Mouse (Mus musculus) 416B (cell line): Measurements from ENCODE around the gene Actl7b.

Experiments
- DNase-seq: peaks from one replicate; pipeline ENCODE4 v3.0.0; 2011; ENCODE audit warnings: low read depth

The Actl7b gene

GRCm38 (mm10) chr4:56741041-56741493, at the start of gene Actl7b:
Actl7b (minus strand) TSS chr4:56741443.
- no peak for DNase-seq

GRCm38 (mm10) chr4:56771065-56771464, 29.8 kb upstream of the Actl7b start:
- no peak for DNase-seq

- DNase-seq: no peak
These were observed 27.7 kb upstream of the Actl7b start for GRCm38 (mm10) chr4:56768913-56769312.

- peak; percentile 65 for DNase-seq
These were observed 26.6 kb upstream of the Actl7b start for GRCm38 (mm10) chr4:56767861-56768284.

- peak; percentile 69 for DNase-seq
These were observed 16.4 kb upstream of the Actl7b start for GRCm38 (mm10) chr4:56757693-56758092.

GRCm38 (mm10) chr4:56756966-56757600, 15.8 kb upstream of the Actl7b start:
- DNase-seq: peak; percentile 78

GRCm38 (mm10) chr4:56756021-56756420, 14.8 kb upstream of the Actl7b start:
- no peak for DNase-seq

- no peak for DNase-seq
These were observed 6.2 kb upstream of the Actl7b start for GRCm38 (mm10) chr4:56747456-56747855.

GRCm38 (mm10) chr4:56746345-56746744, 5.1 kb upstream of the Actl7b start:
- DNase-seq: no peak

- no peak for DNase-seq
These were observed 2.3 kb upstream of the Actl7b start, which contains the start of gene Actl7a for GRCm38 (mm10) chr4:56743363-56744195. Actl7a (plus strand) TSS chr4:56743413.

GRCm38 (mm10) chr4:56742698-56743097, 1.5 kb upstream of the Actl7b start:
- DNase-seq: no peak

GRCm38 (mm10) chr4:56740611-56741010, 632 bp downstream of the Actl7b start:
- no peak for DNase-seq

- DNase-seq: no peak
These were observed 1.2 kb downstream of the Actl7b start, which contains the start of gene Gm26657 for GRCm38 (mm10) chr4:56740020-56740485. Gm26657 (plus strand) TSS chr4:56740070.

GRCm38 (mm10) chr4:56725839-56726238, 15.4 kb downstream of the Actl7b start:
- peak; percentile 25 for DNase-seq

GRCm38 (mm10) chr4:56723237-56723636, 18.0 kb downstream of the Actl7b start:
- DNase-seq: no peak

GRCm38 (mm10) chr4:56722346-56722745, 18.9 kb downstream of the Actl7b start:
- no peak for DNase-seq

GRCm38 (mm10) chr4:56721469-56721868, 19.8 kb downstream of the Actl7b start:
- peak; percentile 21 for DNase-seq

- no peak for DNase-seq
These were observed 20.8 kb downstream of the Actl7b start for GRCm38 (mm10) chr4:56720403-56720802.

GRCm38 (mm10) chr4:56719456-56719855, 21.8 kb downstream of the Actl7b start:
- DNase-seq: no peak

- DNase-seq: no peak
These were observed 22.4 kb downstream of the Actl7b start for GRCm38 (mm10) chr4:56718573-56719442.

GRCm38 (mm10) chr4:56717932-56718331, 23.3 kb downstream of the Actl7b start:
- no peak for DNase-seq

GRCm38 (mm10) chr4:56716801-56717200, 24.4 kb downstream of the Actl7b start:
- DNase-seq: no peak
